Mouse (Mus musculus) G1E (cell line): ENCODE results near the gene Rhog. TPM values are rescaled to one million over a fixed set of nuclear protein-coding genes. Genes with fewer than 3 reads are reported as not detected.

Source experiments
- ATAC-seq: 2 replicates; pipeline ENCODE4 v1.8.0; 2016; ENCODE audit warnings: mild to moderate bottlenecking; ENCODE audit not compliant: insufficient number of reproducible peaks, poor library complexity, low FRiP score, severe bottlenecking; ENCODE audit errors: extremely low read depth
- DNase-seq: peaks from one replicate; pipeline ENCODE4 v3.0.0; 2012; ENCODE audit warnings: low spot score
- H3K27me3 ChIP-seq: 2 replicates; pipeline ENCODE4 v1.6.1; 2012; ENCODE audit warnings: mild to moderate bottlenecking, low read length, inconsistent platforms; ENCODE audit not compliant: insufficient read depth
- H3K36me3 ChIP-seq: replicated peaks from 2 replicates; pipeline ENCODE3; 2012; ENCODE audit warnings: mild to moderate bottlenecking, inconsistent platforms
- H3K4me1 ChIP-seq: 2 replicates; pipeline ENCODE4 v1.6.1; 2012; ENCODE audit warnings: low read depth, low read length, inconsistent platforms, mixed read lengths; ENCODE audit not compliant: insufficient read depth
- H3K4me3 ChIP-seq: 2 replicates; pipeline ENCODE4 v1.5.1; 2012; ENCODE audit warnings: low read depth, mild to moderate bottlenecking, inconsistent platforms, low read length, moderate library complexity, mixed read lengths
- H3K9me3 ChIP-seq: replicated peaks from 2 replicates; pipeline ENCODE4 v1.6.1; 2012; ENCODE audit warnings: inconsistent platforms
- CTCF ChIP-seq: IDR thresholded peaks from 2 replicates; pipeline ENCODE4 v1.5.1; 2012; ENCODE audit warnings: low read depth, low read length, inconsistent platforms, mixed read lengths
- GATA1 ChIP-seq: IDR thresholded peaks from 2 replicates; pipeline ENCODE4 v1.6.1; 2012; ENCODE audit warnings: borderline replicate concordance, low read length, inconsistent platforms, mixed read lengths
- GATA2 ChIP-seq: IDR thresholded peaks from 2 replicates; pipeline ENCODE4 v1.6.1; 2012; ENCODE audit warnings: low read depth, low read length, inconsistent platforms, borderline replicate concordance
- POLR2AphosphoS5 ChIP-seq: IDR thresholded peaks from 2 replicates; pipeline ENCODE4 v1.6.1; 2012; ENCODE audit warnings: low read depth, low read length, inconsistent platforms; ENCODE audit not compliant: insufficient replicate concordance
- TAL1 ChIP-seq: conservative IDR thresholded peaks from 2 replicates; pipeline ENCODE4 v1.6.1; 2012; ENCODE audit warnings: low read depth, low read length, inconsistent platforms, mixed read lengths
- polyA plus RNA-seq: library from polyadenylated mRNA; stranded (reverse); fragments of >175 nt; gene quantifications from 2 replicates; pipeline ENCODE4 v1.2.3, GENCODE M21; 2012
- total RNA-seq, 2 experiments: library from RNA; stranded (forward) in 1 of 2; stranded (reverse) in 1 of 2; fragments of 200-1000 nt in 1 of 2; fragments of >200 nt in 1 of 2; fragmentation: Nextera tagmentation in 1 of 2; gene quantifications; 2 replicates each; pipeline ENCODE4 v1.2.3; 2014 to 2017

Rhog gene
- 240 and 241 TPM in 2 replicates for total RNA-seq (2014; fragmentation: Nextera tagmentation)
- 50.4 and 68.5 TPM in 2 replicates for total RNA-seq (2017)
- 121 and 212 TPM in 2 replicates for polyA plus RNA-seq

- Histone ChIP-seq H3K27me3 (no peaks in the 10 kb centered on the region), H3K4me3 (no peak within 1 kb of the TSS), H3K9me3 (no peaks in the 10 kb centered on the region), H3K4me1 (peaks cover 39% of the 10 kb centered on the region), H3K36me3 (no peaks in the 10 kb centered on the region)
- TF ChIP-seq POLR2AphosphoS5, result no peak
- TF ChIP-seq GATA1, result no peak
- no peak for TF ChIP-seq TAL1
- no peak for TF ChIP-seq GATA2
- no peak for DNase-seq
- ATAC-seq, result no peak
Measured at GRCm38 (mm10) chr7:102255954-102256353, at the start of gene Rhog. Rhog (minus strand) TSS chr7:102256054.

- H3K36me3 ChIP-seq, result peaks cover 7% of the 10 kb centered on the region
- H3K4me1 ChIP-seq, result no peaks in the 10 kb centered on the region
- DNase-seq (no peak), ATAC-seq (no peak)
- TF ChIP-seq TAL1 (no peak), GATA1 (no peak), CTCF (no peak), POLR2AphosphoS5 (no peak), GATA2 (no peak)
- H3K27me3 ChIP-seq, result no peaks in the 10 kb centered on the region
- H3K9me3 ChIP-seq, result no peaks in the 10 kb centered on the region
- H3K4me3 ChIP-seq, result no peak overlapping the region
Measured at GRCm38 (mm10) chr7:102305596-102305995, 49.7 kb upstream of the Rhog start.

- Histone ChIP-seq H3K4me1 (no peaks in the 10 kb centered on the region), H3K4me3 (no peak overlapping the region), H3K9me3 (no peaks in the 10 kb centered on the region), H3K36me3 (peaks cover 3% of the 10 kb centered on the region), H3K27me3 (no peaks in the 10 kb centered on the region)
- ATAC-seq (no peak), DNase-seq (no peak)
- TF ChIP-seq GATA2 (no peak), TAL1 (no peak), GATA1 (no peak), POLR2AphosphoS5 (no peak), CTCF (no peak)
Measured at GRCm38 (mm10) chr7:102302471-102302870, 46.6 kb upstream of the Rhog start.

- Histone ChIP-seq H3K9me3 (no peaks in the 10 kb centered on the region), H3K27me3 (no peaks in the 10 kb centered on the region), H3K36me3 (peaks cover 8% of the 10 kb centered on the region), H3K4me3 (no peak overlapping the region), H3K4me1 (no peaks in the 10 kb centered on the region)
- ATAC-seq, result no peak
- TF ChIP-seq TAL1, result no peak
- TF ChIP-seq POLR2AphosphoS5, result no peak
- TF ChIP-seq GATA1, result no peak
- no peak for TF ChIP-seq GATA2
- TF ChIP-seq CTCF, result no peak
- DNase-seq, result no peak
Measured at GRCm38 (mm10) chr7:102300761-102301160, 44.9 kb upstream of the Rhog start.

GRCm38 (mm10) chr7:102293234-102293633 lies 37.4 kb upstream of the Rhog start:
- DNase-seq (no peak), ATAC-seq (no peak)
- Histone ChIP-seq H3K4me1 (no peaks in the 10 kb centered on the region), H3K36me3 (peaks cover 10% of the 10 kb centered on the region), H3K4me3 (no peak overlapping the region), H3K9me3 (no peaks in the 10 kb centered on the region), H3K27me3 (no peaks in the 10 kb centered on the region)
- TF ChIP-seq CTCF (no peak), GATA2 (no peak), TAL1 (no peak), GATA1 (no peak)

GRCm38 (mm10) chr7:102292228-102292627 lies 36.4 kb upstream of the Rhog start:
- TF ChIP-seq GATA2, result no peak
- no peak for TF ChIP-seq TAL1
- TF ChIP-seq GATA1, result no peak
- TF ChIP-seq POLR2AphosphoS5, result no peak
- TF ChIP-seq CTCF, result no peak
- Histone ChIP-seq H3K9me3 (no peaks in the 10 kb centered on the region), H3K4me3 (no peak overlapping the region), H3K36me3 (peaks cover 14% of the 10 kb centered on the region), H3K27me3 (no peaks in the 10 kb centered on the region), H3K4me1 (no peaks in the 10 kb centered on the region)
- ATAC-seq, result no peak
- no peak for DNase-seq

GRCm38 (mm10) chr7:102289466-102289865 lies 33.6 kb upstream of the Rhog start:
- Histone ChIP-seq H3K4me1 (no peaks in the 10 kb centered on the region), H3K27me3 (no peaks in the 10 kb centered on the region), H3K4me3 (no peak overlapping the region), H3K9me3 (no peaks in the 10 kb centered on the region), H3K36me3 (peaks cover 6% of the 10 kb centered on the region)
- ATAC-seq, result no peak
- no peak for DNase-seq
- TF ChIP-seq POLR2AphosphoS5 (no peak), TAL1 (no peak), CTCF (no peak), GATA2 (no peak), GATA1 (no peak)
